ENCODE assay signal across 21 mouse cellular contexts in genomic region chr1:53473699-53474098, GRCm38 (mm10).
DNase-seq lines count a peak whose midpoint lies in the region; ATAC-seq and TF ChIP-seq lines count a peak whose summit lies in the region.
"Had no signal": no experiment of that assay in that cellular context is flagged by ENCODE, and none has a peak within 500 bp of the region (broad histone marks: within the 10 kb centered on the region; RNA-seq: fewer than 3 reads in every experiment).

No protein-coding gene starts in this region.

- no peak overlapping the region for H3K27ac ChIP-seq in heart, embryonic 13.5 days (replicated peaks)
- H3K27ac ChIP-seq in intestine, embryonic 16.5 days (ENCODE audit: low read length) = no peak overlapping the region
- no peak overlapping the region for H3K27ac ChIP-seq in intestine, postnatal 0 days (ENCODE audit: low read depth, low read length)
- no peak overlapping the region for H3K27ac ChIP-seq in lung, postnatal 0 days (ENCODE audit: low read length)
- H3K27ac ChIP-seq: forebrain, embryonic 10.5 days; forebrain, embryonic 13.5 days; heart, embryonic 10.5 days; hindbrain, embryonic 12.5 days; hindbrain, embryonic 15.5 days had no signal

- H3K9me3 ChIP-seq in heart, embryonic 13.5 days = no peaks in the 10 kb centered on the region
- H3K9me3 ChIP-seq in intestine, embryonic 16.5 days (ENCODE audit: control insufficient read depth, low read length) = no peaks in the 10 kb centered on the region
- no peaks in the 10 kb centered on the region for H3K9me3 ChIP-seq in intestine, postnatal 0 days (ENCODE audit: control insufficient read depth)
- H3K9me3 ChIP-seq in lung, postnatal 0 days (ENCODE audit: low read length) = no peaks in the 10 kb centered on the region
- H3K9me3 ChIP-seq: forebrain, embryonic 10.5 days; forebrain, embryonic 13.5 days; heart, embryonic 10.5 days; hindbrain, embryonic 12.5 days; hindbrain, embryonic 15.5 days had no signal

- DNase-seq in heart, postnatal 25 days (ENCODE audit: low spot score) = no peak
- peak; percentile 5 for DNase-seq in lung, postnatal 0 days (ENCODE audit: low spot score)
- DNase-seq in lung, postnatal 10 days = no peak
- peak; percentile 7 for DNase-seq in Patski (ENCODE audit: low read depth, low spot score)
- no peak for DNase-seq in kidney, adult 8-10 months
- DNase-seq: adrenal gland, postnatal 10 days; adrenal gland, postnatal 36 days; cerebellum, adult 18-20 months; cerebellum, adult 9-10 months; cerebellum, postnatal 14 days; gastrocnemius, postnatal 10 days; gastrocnemius, postnatal 36 days had no signal

- intact Hi-C loops in heart, postnatal 25 days (cut with DNase I) = no loop called here

- H3K27me3 ChIP-seq in heart, embryonic 13.5 days (replicated peaks) = no peaks in the 10 kb centered on the region
- no peaks in the 10 kb centered on the region for H3K27me3 ChIP-seq in intestine, embryonic 16.5 days (replicated peaks; ENCODE audit: control insufficient read depth, insufficient read depth, low read length)
- H3K27me3 ChIP-seq in intestine, postnatal 0 days (replicated peaks; ENCODE audit: control insufficient read depth, insufficient read depth, low read length) = no peaks in the 10 kb centered on the region
- H3K27me3 ChIP-seq in lung, postnatal 0 days (replicated peaks; ENCODE audit: insufficient read depth, low read length) = no peaks in the 10 kb centered on the region
- H3K27me3 ChIP-seq in Patski = no peaks in the 10 kb centered on the region
- H3K27me3 ChIP-seq: forebrain, embryonic 13.5 days; hindbrain, embryonic 12.5 days; hindbrain, embryonic 15.5 days had no signal

- TF ChIP-seq EP300 in lung, postnatal 0 days (IDR thresholded peaks at IDR 0.05) = no peak

- H3K4me3 ChIP-seq in heart, embryonic 13.5 days = no peak overlapping the region
- no peak overlapping the region for H3K4me3 ChIP-seq in intestine, embryonic 16.5 days (ENCODE audit: low read length)
- no peak overlapping the region for H3K4me3 ChIP-seq in intestine, postnatal 0 days (ENCODE audit: low read depth, low read length)
- H3K4me3 ChIP-seq in lung, postnatal 0 days (ENCODE audit: low read depth, low read length) = no peak overlapping the region
- H3K4me3 ChIP-seq: forebrain, embryonic 10.5 days; forebrain, embryonic 13.5 days; heart, embryonic 10.5 days; hindbrain, embryonic 12.5 days; hindbrain, embryonic 15.5 days had no signal

- POLR2A ChIA-PET in Patski (lab: Charles Lee) = no interaction called here

- ATAC-seq in heart, embryonic 13.5 days (ENCODE audit: extremely low read depth, insufficient number of reproducible peaks, low FRiP score, low TSS enrichment) = peak; percentile 25; the same call in 1 of the 2 replicates
- peak; percentile 48; the same call in 1 of the 2 replicates for ATAC-seq in intestine, embryonic 16.5 days
- no peak for ATAC-seq in intestine, postnatal 0 days
- ATAC-seq in lung, postnatal 0 days = no peak
- ATAC-seq in Patski = peak; percentile 84
- ATAC-seq: forebrain, embryonic 13.5 days; forebrain, embryonic 16.5 days had no signal

- TF ChIP-seq CTCF in intestine, postnatal 0 days (IDR thresholded peaks at IDR 0.05; ENCODE audit: low read depth) = no peak
- TF ChIP-seq CTCF in lung, postnatal 0 days (IDR thresholded peaks at IDR 0.05) = no peak
- no peak for TF ChIP-seq CTCF in Patski (IDR thresholded peaks at IDR 0.05)

- 30% methylated on average over 4 of the region's 4 CpGs for WGBS in heart, embryonic 13.5 days
- 53% methylated on average over 4 of the region's 4 CpGs for WGBS in intestine, embryonic 16.5 days
- WGBS in intestine, postnatal 0 days = 62% methylated on average over 4 of the region's 4 CpGs
- 39% methylated on average over 4 of the region's 4 CpGs for WGBS in lung, postnatal 0 days

- H3K4me2 ChIP-seq in heart, embryonic 13.5 days = 0 out of 2 replicates have a peak overlapping the region, but pooled peaks have one; percentile 1
- no peak overlapping the region for H3K4me2 ChIP-seq in intestine, embryonic 16.5 days (ENCODE audit: low read depth, low read length)
- no peak overlapping the region for H3K4me2 ChIP-seq in intestine, postnatal 0 days (replicated peaks; ENCODE audit: low read depth)
- H3K4me2 ChIP-seq in lung, postnatal 0 days (replicated peaks; ENCODE audit: low read depth, low read length) = no peak overlapping the region
- H3K4me2 ChIP-seq: forebrain, embryonic 13.5 days; hindbrain, embryonic 12.5 days; hindbrain, embryonic 15.5 days had no signal

- peaks cover 14% of the 10 kb centered on the region for H3K4me1 ChIP-seq in heart, embryonic 13.5 days
- H3K4me1 ChIP-seq in intestine, embryonic 16.5 days (ENCODE audit: control insufficient read depth, insufficient read depth, low read length) = no peaks in the 10 kb centered on the region
- H3K4me1 ChIP-seq in intestine, postnatal 0 days (replicated peaks; ENCODE audit: control insufficient read depth, insufficient read depth, low read length) = no peaks in the 10 kb centered on the region
- no peaks in the 10 kb centered on the region for H3K4me1 ChIP-seq in lung, postnatal 0 days (ENCODE audit: insufficient read depth, low read depth, low read length)
- H3K4me1 ChIP-seq: forebrain, embryonic 10.5 days; forebrain, embryonic 13.5 days; hindbrain, embryonic 12.5 days; hindbrain, embryonic 15.5 days had no signal

- CTCF ChIA-PET in Patski (lab: Charles Lee) = no interaction called here

- H3K36me3 ChIP-seq in heart, embryonic 13.5 days = no peaks in the 10 kb centered on the region
- no peaks in the 10 kb centered on the region for H3K36me3 ChIP-seq in intestine, embryonic 16.5 days (ENCODE audit: control insufficient read depth, insufficient read depth, low read length)
- H3K36me3 ChIP-seq in intestine, postnatal 0 days (ENCODE audit: control insufficient read depth, insufficient read depth) = no peaks in the 10 kb centered on the region
- H3K36me3 ChIP-seq in lung, postnatal 0 days (ENCODE audit: insufficient read depth, low read length) = no peaks in the 10 kb centered on the region
- H3K36me3 ChIP-seq: forebrain, embryonic 10.5 days; heart, embryonic 10.5 days; hindbrain, embryonic 12.5 days; hindbrain, embryonic 15.5 days had no signal

- no peak overlapping the region for H3K9ac ChIP-seq in heart, embryonic 13.5 days
- no peak overlapping the region for H3K9ac ChIP-seq in intestine, embryonic 16.5 days (ENCODE audit: low read depth, low read length)
- H3K9ac ChIP-seq in intestine, postnatal 0 days (ENCODE audit: low read depth, low read length) = no peak overlapping the region
- H3K9ac ChIP-seq in lung, postnatal 0 days (replicated peaks; ENCODE audit: low read depth) = no peak overlapping the region
- H3K9ac ChIP-seq: forebrain, embryonic 13.5 days; hindbrain, embryonic 12.5 days; hindbrain, embryonic 15.5 days had no signal

- in situ Hi-C loops in Patski (cut with MboI; ENCODE audit: low pct_unique_long_range_greater_than_20kb) = no loop called here

Comparison
In these comparisons a context has a peak if more than half of its experiments do, and no peak if none do; other contexts are left out.
1. ATAC-seq: peak in heart, embryonic 13.5 days (single experiment), intestine, embryonic 16.5 days (single experiment) and Patski (single experiment); none in intestine, postnatal 0 days (single experiment) and lung, postnatal 0 days (single experiment).
2. DNase-seq: peak in lung, postnatal 0 days (single experiment) and Patski (single experiment); none in heart, postnatal 25 days (single experiment), lung, postnatal 10 days (single experiment) and kidney, adult 8-10 months (0 of 2).